Mouse (Mus musculus) cerebral cortex, adult 2 months (tissue): ENCODE data around the gene Rpl37.

Source experiments
- WGBS: fragments of 180-500 bp; shearing (Covaris S2); methylation state at CpG from one replicate; pipeline ENCODE4 v1.1.7; 2018; 5-methylcytosine and 5-hydroxymethylcytosine counted together

The Rpl37 gene

GRCm38 (mm10) chr15:5121535-5122313 lies 5.3 kb downstream of the Rpl37 start:
- 75% methylated on average over 12 of the region's 12 CpGs for WGBS

- 68% methylated on average over 4 of the region's 4 CpGs for WGBS
Measured at GRCm38 (mm10) chr15:5126456-5126855, 10.0 kb downstream of the Rpl37 start.

- WGBS: 89% methylated on average over 2 of the region's 2 CpGs
Measured at GRCm38 (mm10) chr15:5127487-5127886, 11.0 kb downstream of the Rpl37 start.

GRCm38 (mm10) chr15:5128176-5128940 lies 11.9 kb downstream of the Rpl37 start:
- 79% methylated on average over 5 of the region's 5 CpGs for WGBS

- WGBS: 93% methylated on average over 12 of the region's 12 CpGs
Measured at GRCm38 (mm10) chr15:5129111-5129805, 12.8 kb downstream of the Rpl37 start.

- WGBS: 90% methylated on average over 14 of the region's 14 CpGs
Measured at GRCm38 (mm10) chr15:5130887-5131668, 14.6 kb downstream of the Rpl37 start.

- WGBS: 68% methylated on average over 3 of the region's 3 CpGs
Measured at GRCm38 (mm10) chr15:5133301-5133700, 16.9 kb downstream of the Rpl37 start.

GRCm38 (mm10) chr15:5134179-5134578 lies 17.7 kb downstream of the Rpl37 start:
- WGBS: 78% methylated on average over 3 of the region's 3 CpGs

- 91% methylated on average over 8 of the region's 8 CpGs for WGBS
Measured at GRCm38 (mm10) chr15:5134945-5135483, 18.6 kb downstream of the Rpl37 start.

- WGBS: 44% methylated on average over 9 of the region's 9 CpGs
Measured at GRCm38 (mm10) chr15:5138021-5138856, 21.8 kb downstream of the Rpl37 start.

- 90% methylated on average over 2 of the region's 2 CpGs for WGBS
Measured at GRCm38 (mm10) chr15:5139366-5139765, 22.9 kb downstream of the Rpl37 start.

GRCm38 (mm10) chr15:5139863-5140262 lies 23.4 kb downstream of the Rpl37 start:
- WGBS: 93% methylated on average over 7 of the region's 7 CpGs

GRCm38 (mm10) chr15:5142047-5142446 lies 25.6 kb downstream of the Rpl37 start:
- 61% methylated on average over 5 of the region's 5 CpGs for WGBS

- 44% methylated on average over 5 of the region's 5 CpGs for WGBS
Measured at GRCm38 (mm10) chr15:5142714-5143113, 26.3 kb downstream of the Rpl37 start.

GRCm38 (mm10) chr15:5143361-5144020 lies 27.0 kb downstream of the Rpl37 start, which contains the start of gene Prkaa1:
TSS of gene Prkaa1 (plus strand) at chr15:5143861.
- WGBS: under 1% methylated on average over 80 of the region's 80 CpGs

GRCm38 (mm10) chr15:5144021-5144778 lies 27.8 kb downstream of the Rpl37 start:
- under 1% methylated on average over 56 of the region's 61 CpGs for WGBS

- WGBS: 55% methylated on average over 9 of the region's 9 CpGs
Measured at GRCm38 (mm10) chr15:5145196-5145945, 28.9 kb downstream of the Rpl37 start.

GRCm38 (mm10) chr15:5149187-5149586 lies 32.7 kb downstream of the Rpl37 start:
- WGBS: 70% methylated on average over 4 of the region's 4 CpGs
